Mouse (Mus musculus) intestine, embryonic 16.5 days (tissue): ENCODE measurements at regions not wholly inside any gene's neighbourhood (a gene's known extent, or its start where the extent isn't known, plus 50 kb on each side); places are given as distances from the start of the nearest gene placed in this dataset.
A peak's percentile ranks its signal among the peaks of the same experiment; 100 is the strongest.

ENCODE experiments used
- ATAC-seq: fragments of 200-750 bp; cut with Nextera tagmentation; 2 replicates; pipeline ENCODE4 v1.8.0; 2017; ENCODE audit warnings: moderate TSS enrichment, moderate library complexity
- H3K27ac ChIP-seq: fragments of 300-500 bp; sonication (generic); 2 replicates; pipeline ENCODE4 v1.5.1; 2014; ENCODE audit warnings: mild to moderate bottlenecking, low read length
- H3K27me3 ChIP-seq: fragments of 300-500 bp; sonication (generic); replicated peaks from 2 replicates; pipeline ENCODE4 v1.6.1; 2014; ENCODE audit warnings: low read length, control low read depth, mixed read lengths; ENCODE audit not compliant: control insufficient read depth, insufficient read depth
- H3K36me3 ChIP-seq: fragments of 300-500 bp; sonication (generic); 2 replicates; pipeline ENCODE4 v1.6.1; 2014; ENCODE audit warnings: low read length, control low read depth; ENCODE audit not compliant: control insufficient read depth, insufficient read depth
- H3K4me1 ChIP-seq: fragments of 300-500 bp; sonication (generic); 2 replicates; pipeline ENCODE4 v1.6.1; 2014; ENCODE audit warnings: low read length, control low read depth, mixed read lengths; ENCODE audit not compliant: control insufficient read depth, insufficient read depth
- H3K4me2 ChIP-seq: fragments of 300-500 bp; sonication (generic); 2 replicates; pipeline ENCODE4 v1.6.1; 2014; ENCODE audit warnings: low read depth, low read length, control low read depth
- H3K4me3 ChIP-seq: fragments of 300-500 bp; sonication (generic); 2 replicates; pipeline ENCODE4 v1.5.1; 2014; ENCODE audit warnings: mild to moderate bottlenecking, low read length
- H3K9ac ChIP-seq: fragments of 300-500 bp; sonication (generic); 2 replicates; pipeline ENCODE4 v1.6.1; 2014; ENCODE audit warnings: low read depth, low read length
- H3K9me3 ChIP-seq: fragments of 300-500 bp; sonication (generic); 2 replicates; pipeline ENCODE4 v1.6.1; 2016; ENCODE audit warnings: low read length, control low read depth; ENCODE audit not compliant: control insufficient read depth
- WGBS: fragments of 180-500 bp; shearing (Covaris S2); extraction: QIAGEN DNeasy Blood & Tissue Kit; methylation state at CpG from one replicate; pipeline ENCODE4 v1.1.7; 2014; 5-methylcytosine and 5-hydroxymethylcytosine counted together

DNA sequence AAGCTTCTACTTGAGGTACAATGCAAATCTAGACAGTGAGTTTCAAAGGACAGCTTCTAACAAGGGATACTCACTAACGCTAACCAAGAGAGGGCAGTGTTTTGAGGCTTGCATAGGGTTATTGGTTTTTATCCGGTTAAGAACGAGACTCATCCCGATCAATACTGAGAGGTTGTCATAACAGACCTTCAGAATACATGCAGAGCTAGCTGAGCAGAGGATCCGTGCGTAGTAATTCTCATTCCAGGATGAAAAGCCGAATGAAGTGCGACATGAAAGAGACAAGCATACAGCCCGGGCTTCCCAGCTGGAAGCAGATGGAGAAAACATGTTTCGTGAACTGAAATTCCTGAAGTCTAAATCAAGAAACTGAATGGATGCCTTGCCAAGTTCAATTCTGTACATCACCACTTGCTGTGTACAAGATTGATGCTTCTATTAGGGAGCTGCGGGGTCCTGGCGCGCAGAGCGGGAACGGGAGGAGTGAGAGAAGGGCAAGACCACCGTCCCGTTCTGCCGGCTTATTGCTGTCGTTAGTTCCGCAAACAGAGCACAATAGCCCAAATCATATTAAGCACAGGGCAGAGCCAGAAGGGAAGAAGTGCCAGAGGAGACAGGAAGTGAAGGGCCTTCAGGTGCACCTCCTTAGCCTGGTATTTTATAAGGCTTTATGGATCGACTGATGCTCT lies 65.4 kb upstream of the Tes start:
- Histone ChIP-seq H3K4me1 (no peaks in the 10 kb centered on the region), H3K27me3 (0 out of 2 replicates have a peak, but pooled peaks cover 3% of the 10 kb centered on the region), H3K27ac (no peak overlapping the region), H3K4me2 (peak overlapping the region; percentile 19; the same call in 1 of the 2 replicates), H3K36me3 (no peaks in the 10 kb centered on the region), H3K9ac (no peak overlapping the region), H3K4me3 (no peak overlapping the region), H3K9me3 (no peaks in the 10 kb centered on the region)
- WGBS = 57% methylated on average over 21 of the region's 21 CpGs
- ATAC-seq = no peak

DNA sequence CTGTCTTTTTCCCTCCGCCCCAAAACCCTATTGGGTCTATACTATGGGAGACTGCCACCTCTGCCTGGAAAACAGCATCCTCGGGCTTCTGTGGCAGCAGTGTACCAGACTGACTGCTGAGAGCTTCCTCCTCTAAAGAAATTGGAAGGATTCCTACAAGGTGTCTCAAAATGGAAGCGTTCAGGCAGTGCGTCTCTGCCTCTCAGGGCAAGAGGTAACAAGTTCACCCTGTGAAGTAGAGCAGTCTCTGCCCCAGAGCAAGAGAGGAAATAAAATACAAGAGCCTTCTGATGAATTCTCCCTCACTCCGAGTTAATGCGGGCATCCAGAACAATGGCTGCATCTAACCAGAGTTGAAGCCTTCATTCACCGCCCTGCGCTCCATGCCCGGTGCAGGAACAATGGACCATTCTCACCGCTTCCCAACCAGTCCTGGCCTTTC lies 69.4 kb upstream of the Tes start:
- 0 out of 2 replicates have a peak, but pooled peaks cover 3% of the 10 kb centered on the region for H3K27me3 ChIP-seq

DNA sequence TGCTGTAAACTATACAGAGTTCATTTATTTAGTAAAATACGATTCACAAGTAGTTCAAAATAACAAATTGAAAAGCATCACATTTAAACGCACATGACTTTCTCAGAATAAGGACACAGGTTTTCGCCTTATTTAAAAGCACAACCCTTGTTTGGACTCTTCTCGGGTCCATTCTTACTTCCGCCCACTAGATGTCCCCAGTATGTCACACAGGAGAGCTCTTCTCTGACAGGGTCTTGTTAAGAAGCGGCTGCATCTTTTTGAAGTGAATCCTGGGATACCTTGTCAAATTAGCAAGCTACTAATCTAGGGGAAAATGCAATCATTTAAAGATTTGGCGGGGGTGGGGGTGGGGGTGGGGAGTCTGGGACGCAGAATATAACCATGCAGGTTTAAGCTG lies 70.2 kb upstream of the Tes start:
- H3K4me2 ChIP-seq = no peak overlapping the region
- no peak for ATAC-seq
- H3K9ac ChIP-seq = no peak overlapping the region
- no peak overlapping the region for H3K4me3 ChIP-seq
- H3K27me3 ChIP-seq = 0 out of 2 replicates have a peak, but pooled peaks cover 3% of the 10 kb centered on the region
- H3K36me3 ChIP-seq = no peaks in the 10 kb centered on the region
- no peaks in the 10 kb centered on the region for H3K9me3 ChIP-seq
- H3K4me1 ChIP-seq = no peaks in the 10 kb centered on the region
- WGBS = 10% methylated on average over 8 of the region's 8 CpGs
- H3K27ac ChIP-seq = no peak overlapping the region

More for the DNA sequence above, 69.4 kb upstream of the Tes start:
- H3K9ac ChIP-seq = no peak overlapping the region
- WGBS = 47% methylated on average over 10 of the region's 10 CpGs
- no peaks in the 10 kb centered on the region for H3K36me3 ChIP-seq
- no peak overlapping the region for H3K4me3 ChIP-seq
- no peak for ATAC-seq
- no peak overlapping the region for H3K27ac ChIP-seq
- no peaks in the 10 kb centered on the region for H3K4me1 ChIP-seq
- no peak overlapping the region for H3K4me2 ChIP-seq
- no peaks in the 10 kb centered on the region for H3K9me3 ChIP-seq

GRCm38 (mm10) chr6:16991996-16992591 lies 72.9 kb upstream of the Tes start:
- ATAC-seq = no peak
- H3K4me1 ChIP-seq = no peaks in the 10 kb centered on the region
- 79% methylated on average over 15 of the region's 15 CpGs for WGBS
- no peaks in the 10 kb centered on the region for H3K9me3 ChIP-seq
- H3K36me3 ChIP-seq = no peaks in the 10 kb centered on the region
- no peak overlapping the region for H3K9ac ChIP-seq
- H3K27me3 ChIP-seq = 0 out of 2 replicates have a peak, but pooled peaks cover 3% of the 10 kb centered on the region
- H3K4me3 ChIP-seq = no peak overlapping the region
- no peak overlapping the region for H3K4me2 ChIP-seq
- H3K27ac ChIP-seq = no peak overlapping the region

- Histone ChIP-seq H3K4me1 (no peaks in the 10 kb centered on the region), H3K4me3 (no peak overlapping the region), H3K4me2 (no peak overlapping the region), H3K27ac (no peak overlapping the region), H3K9ac (no peak overlapping the region), H3K36me3 (no peaks in the 10 kb centered on the region), H3K9me3 (no peaks in the 10 kb centered on the region), H3K27me3 (no peaks in the 10 kb centered on the region)
- WGBS = 21% methylated on average over 3 of the region's 3 CpGs
- no peak for ATAC-seq
Measured at GRCm38 (mm10) chr6:16978206-16978505, 79.9 kb upstream of the Tfec start.

GRCm38 (mm10) chr6:16977392-16978205 lies 79.4 kb upstream of the Tfec start:
- Histone ChIP-seq H3K9ac (no peak overlapping the region), H3K27me3 (no peaks in the 10 kb centered on the region), H3K36me3 (no peaks in the 10 kb centered on the region), H3K27ac (no peak overlapping the region), H3K4me2 (no peak overlapping the region), H3K4me3 (no peak overlapping the region), H3K4me1 (no peaks in the 10 kb centered on the region), H3K9me3 (no peaks in the 10 kb centered on the region)
- no peak for ATAC-seq
- 63% methylated on average over 14 of the region's 14 CpGs for whole genome bisulfite sequencing

GRCm38 (mm10) chr6:16965658-16966057 lies 67.4 kb upstream of the Tfec start:
- no peaks in the 10 kb centered on the region for H3K36me3 ChIP-seq
- no peaks in the 10 kb centered on the region for H3K27me3 ChIP-seq
- no peaks in the 10 kb centered on the region for H3K4me1 ChIP-seq
- 60% methylated on average over 5 of the region's 5 CpGs for WGBS
- no peak for ATAC-seq
- no peak overlapping the region for H3K4me3 ChIP-seq
- no peak overlapping the region for H3K9ac ChIP-seq
- no peaks in the 10 kb centered on the region for H3K9me3 ChIP-seq
- no peak overlapping the region for H3K4me2 ChIP-seq
- no peak overlapping the region for H3K27ac ChIP-seq

DNA sequence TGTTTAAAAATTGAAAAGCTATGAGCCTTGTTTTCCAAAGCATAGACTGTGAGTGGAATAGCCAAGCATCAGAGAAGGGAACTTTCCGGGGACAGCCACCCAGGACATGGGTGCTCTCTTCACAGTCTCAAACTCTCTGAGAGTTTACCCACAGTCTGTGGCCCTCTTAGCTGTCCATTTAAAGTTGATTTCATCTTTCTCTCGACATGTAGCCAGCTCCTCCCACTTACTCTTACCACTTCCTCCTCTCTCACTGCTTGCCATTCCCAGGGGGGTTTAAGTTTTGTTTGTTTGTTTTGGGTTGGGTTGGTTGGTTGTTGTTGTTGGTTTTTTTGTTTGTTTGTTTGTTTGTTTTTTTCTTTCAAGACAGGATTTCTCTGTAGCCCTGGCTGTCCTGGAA lies 66.1 kb upstream of the Tfec start:
- Histone ChIP-seq H3K9ac (no peak overlapping the region), H3K4me3 (no peak overlapping the region), H3K4me1 (no peaks in the 10 kb centered on the region), H3K36me3 (no peaks in the 10 kb centered on the region), H3K27me3 (no peaks in the 10 kb centered on the region), H3K9me3 (no peaks in the 10 kb centered on the region), H3K27ac (no peak overlapping the region), H3K4me2 (no peak overlapping the region)
- no peak for ATAC-seq
- 85% methylated on average over 2 of the region's 2 CpGs for WGBS

DNA sequence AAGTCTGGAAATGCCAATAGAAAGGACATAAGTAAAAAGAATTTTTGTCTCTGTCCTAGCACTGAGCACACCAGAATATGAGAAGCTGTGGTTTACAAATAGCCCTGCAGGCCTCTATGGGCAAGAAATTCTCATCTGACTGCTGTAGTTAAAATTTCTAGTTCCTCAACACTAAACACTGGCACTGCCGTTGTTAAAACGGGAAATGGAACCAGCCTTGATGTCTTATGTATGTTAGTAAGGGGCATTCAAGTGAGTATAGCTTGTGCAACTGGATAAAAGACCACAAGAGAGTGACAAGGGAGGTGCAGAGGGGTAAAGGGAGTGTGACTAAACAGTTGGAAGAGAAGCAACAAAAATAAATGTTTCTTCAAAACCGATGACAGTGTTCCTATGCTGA lies 65.7 kb upstream of the Tfec start:
- WGBS = 81% methylated on average over 3 of the region's 3 CpGs
- no peaks in the 10 kb centered on the region for H3K4me1 ChIP-seq
- H3K9me3 ChIP-seq = no peaks in the 10 kb centered on the region
- H3K4me2 ChIP-seq = no peak overlapping the region
- H3K27me3 ChIP-seq = no peaks in the 10 kb centered on the region
- H3K36me3 ChIP-seq = no peaks in the 10 kb centered on the region
- no peak overlapping the region for H3K27ac ChIP-seq
- no peak overlapping the region for H3K9ac ChIP-seq
- ATAC-seq = no peak
- no peak overlapping the region for H3K4me3 ChIP-seq
